Mouse (Mus musculus) midbrain, embryonic 14.5 days (tissue): ENCODE measurements around the gene Gm8020. TPM values are rescaled to one million over a fixed set of nuclear protein-coding genes. Genes with fewer than 3 reads are reported as not detected.
"Not testable (repeated sequence)": the region's sequence is repeated elsewhere in the genome, so short reads cannot be mapped to it uniquely, and the experiment has no call there.

Source experiments
- ATAC-seq: fragments of 200-750 bp; cut with Nextera tagmentation; 2 replicates; pipeline ENCODE4 v1.8.0; 2017; ENCODE audit warnings: moderate number of reproducible peaks, moderate library complexity; ENCODE audit not compliant: low FRiP score, low TSS enrichment
- DNase-seq: peaks from one replicate; pipeline ENCODE4 v3.0.0-alpha.2; 2015
- H3K27ac ChIP-seq: fragments of 300-500 bp; sonication (generic); replicated peaks from 2 replicates; pipeline ENCODE4 v1.5.1; 2014; ENCODE audit warnings: mild to moderate bottlenecking, low read depth, low read length, moderate library complexity
- H3K27me3 ChIP-seq: fragments of 300-500 bp; sonication (generic); 2 replicates; pipeline ENCODE4 v1.6.1; 2014; ENCODE audit warnings: low read length, control low read depth, mixed read lengths; ENCODE audit not compliant: control insufficient read depth, insufficient read depth
- H3K36me3 ChIP-seq: fragments of 300-500 bp; sonication (generic); 2 replicates; pipeline ENCODE4 v1.6.1; 2014; ENCODE audit warnings: low read length, control low read depth; ENCODE audit not compliant: control insufficient read depth, insufficient read depth
- H3K4me1 ChIP-seq: fragments of 300-500 bp; sonication (generic); 2 replicates; pipeline ENCODE4 v1.6.1; 2014; ENCODE audit warnings: mild to moderate bottlenecking, antibody characterized with exemption, low read length, control low read depth; ENCODE audit not compliant: control insufficient read depth, insufficient read depth
- H3K4me2 ChIP-seq: fragments of 300-500 bp; sonication (generic); 2 replicates; pipeline ENCODE4 v1.6.1; 2014; ENCODE audit warnings: mild to moderate bottlenecking, low read length, moderate library complexity
- H3K4me3 ChIP-seq: fragments of 300-500 bp; sonication (generic); replicated peaks from 2 replicates; pipeline ENCODE4 v1.5.1; 2014; ENCODE audit warnings: low read depth, low read length
- H3K9ac ChIP-seq: fragments of 300-500 bp; sonication (generic); replicated peaks from 2 replicates; pipeline ENCODE4 v1.6.1; 2014; ENCODE audit warnings: mild to moderate bottlenecking, low read length, moderate library complexity
- H3K9me3 ChIP-seq: fragments of 300-500 bp; sonication (generic); 2 replicates; pipeline ENCODE4 v1.6.1; 2016; ENCODE audit warnings: low read length, control low read depth, mixed read lengths; ENCODE audit not compliant: control insufficient read depth
- WGBS: fragments of 180-500 bp; shearing (Covaris S2); extraction: QIAGEN DNeasy Blood & Tissue Kit; methylation state at CpG from one replicate; pipeline ENCODE4 v1.1.7; 2014; 5-methylcytosine and 5-hydroxymethylcytosine counted together
- polyA plus RNA-seq: library from polyadenylated mRNA; unstranded; fragments of >200 nt; fragmentation: Nextera tagmentation; extraction: Ambion mirVana; gene quantifications from 2 replicates; pipeline ENCODE4 v1.2.1, GENCODE M21; 2014

Gm8020 gene
- polyA plus RNA-seq: not detected in 2 replicates

- H3K36me3 ChIP-seq, H3K9ac ChIP-seq, H3K27ac ChIP-seq, DNase-seq, H3K4me2 ChIP-seq, H3K27me3 ChIP-seq, H3K4me3 ChIP-seq, H3K9me3 ChIP-seq, ATAC-seq, H3K4me1 ChIP-seq: not testable (repeated sequence)
- WGBS: 63% methylated on average over 1 of the region's 3 CpGs
These were observed at the start of gene Gm8020 for GRCm38 (mm10) chr14:42502249-42502648. Gm8020 (minus strand) TSS chr14:42502349.

GRCm38 (mm10) chr14:42543170-42543701, 41.1 kb upstream of the Gm8020 start:
- not testable (repeated sequence) for H3K36me3 ChIP-seq, H3K27ac ChIP-seq, DNase-seq, H3K4me2 ChIP-seq, H3K4me1 ChIP-seq, H3K4me3 ChIP-seq, H3K27me3 ChIP-seq, H3K9ac ChIP-seq, H3K9me3 ChIP-seq
- WGBS: 14% methylated on average over 26 of the region's 31 CpGs
- peak; percentile 53 for ATAC-seq

- peak; percentile 62 for ATAC-seq
- H3K36me3 ChIP-seq, H3K9ac ChIP-seq, H3K9me3 ChIP-seq, H3K4me3 ChIP-seq, DNase-seq, H3K27me3 ChIP-seq, H3K4me1 ChIP-seq, H3K27ac ChIP-seq, H3K4me2 ChIP-seq: not testable (repeated sequence)
- WGBS: 25% methylated on average over 17 of the region's 29 CpGs
These were observed 40.4 kb upstream of the Gm8020 start for GRCm38 (mm10) chr14:42542316-42543169.

- H3K4me3 ChIP-seq, H3K9ac ChIP-seq, H3K27ac ChIP-seq, DNase-seq, H3K9me3 ChIP-seq, H3K27me3 ChIP-seq, H3K36me3 ChIP-seq, H3K4me2 ChIP-seq, H3K4me1 ChIP-seq, ATAC-seq: not testable (repeated sequence)
- 89% methylated on average over 1 of the region's 3 CpGs for WGBS
These were observed 22.0 kb upstream of the Gm8020 start, which contains the start of gene Gm8024 for GRCm38 (mm10) chr14:42524182-42524581. Gm8024 (minus strand) TSS chr14:42524282.

- DNase-seq, H3K4me1 ChIP-seq, H3K9me3 ChIP-seq, ATAC-seq, H3K4me2 ChIP-seq, H3K27ac ChIP-seq, H3K4me3 ChIP-seq, H3K36me3 ChIP-seq, H3K9ac ChIP-seq, H3K27me3 ChIP-seq: not testable (repeated sequence)
- WGBS: 46% methylated on average over 2 of the region's 2 CpGs
These were observed 38.6 kb downstream of the Gm8020 start, which contains the start of gene Gm8011 for GRCm38 (mm10) chr14:42463581-42463980. Gm8011 (plus strand) TSS chr14:42463881.

Other genes starting within 250 kb of the Gm8020 start
- gene Gm17026, start 242.3 kb downstream of the Gm8020 start, polyA plus RNA-seq: not detected in 2 replicates
- gene Gm9611, start 205.0 kb downstream of the Gm8020 start, polyA plus RNA-seq: not detected in 2 replicates
- gene Gm7995, start 192.1 kb downstream of the Gm8020 start, polyA plus RNA-seq: not detected in 2 replicates
- gene Gm8005, start 62.7 kb downstream of the Gm8020 start, polyA plus RNA-seq: not detected in 2 replicates
- gene Gm8011, start 38.5 kb downstream of the Gm8020 start, polyA plus RNA-seq: not detected in 2 replicates
- not detected in 2 replicates for gene Gm8024, start 21.9 kb upstream of the Gm8020 start, polyA plus RNA-seq
- not detected in 2 replicates for gene Gm17124, start 97.5 kb upstream of the Gm8020 start, polyA plus RNA-seq
- gene Gm3633, start 139.6 kb upstream of the Gm8020 start, polyA plus RNA-seq: not detected in 2 replicates
- gene Gm10378, start 153.6 kb upstream of the Gm8020 start, polyA plus RNA-seq: not detected in 2 replicates